Mouse (Mus musculus) megakaryocyte, embryonic 14.5 days (primary cell): Measurements from ENCODE around the gene Gm1043. TPM values are rescaled to one million over a fixed set of nuclear protein-coding genes. Genes with fewer than 3 reads are reported as not detected.

Experiments
- H3K27me3 ChIP-seq: replicated peaks from 2 replicates; pipeline ENCODE3; 2012; ENCODE audit warnings: inconsistent platforms
- H3K36me3 ChIP-seq: replicated peaks from 2 replicates; pipeline ENCODE3; 2012; ENCODE audit warnings: low read length, inconsistent platforms, mixed read lengths
- H3K4me1 ChIP-seq: 2 replicates; pipeline ENCODE4 v1.6.1; 2012; ENCODE audit warnings: inconsistent platforms
- H3K4me3 ChIP-seq: replicated peaks from 2 replicates; pipeline ENCODE3; 2012; ENCODE audit warnings: moderate library complexity, mild to moderate bottlenecking, inconsistent platforms
- H3K9me3 ChIP-seq: 2 replicates; pipeline ENCODE4 v1.6.1; 2012; ENCODE audit warnings: inconsistent platforms
- FLI1 ChIP-seq: IDR thresholded peaks from 2 replicates; pipeline ENCODE4 v1.6.1; 2012; ENCODE audit warnings: low read length, inconsistent platforms, mixed read lengths
- GATA1 ChIP-seq: IDR thresholded peaks from 3 replicates; pipeline ENCODE4 v1.6.1; 2012; ENCODE audit warnings: mixed read lengths, low read length, inconsistent platforms, borderline replicate concordance
- polyA plus RNA-seq: library from polyadenylated mRNA; stranded (reverse); fragments of >175 nt; gene quantifications from 2 replicates; pipeline ENCODE4 v1.2.3, GENCODE M21; 2012; ENCODE audit warnings: low replicate concordance; ENCODE audit not compliant: insufficient read depth

Gm1043 gene
- polyA plus RNA-seq, 1 experiment: not detected

- no peaks in the 10 kb centered on the region for H3K4me1 ChIP-seq
- H3K27me3 ChIP-seq: peaks cover 2% of the 10 kb centered on the region
- H3K4me3 ChIP-seq: no peak overlapping the region
- TF ChIP-seq FLI1 (no peak), GATA1 (no peak)
- no peaks in the 10 kb centered on the region for H3K36me3 ChIP-seq
- no peaks in the 10 kb centered on the region for H3K9me3 ChIP-seq
Observed at GRCm38 (mm10) chr5:37263816-37264215, 178.6 kb downstream of the Gm1043 start.

Other genes starting within 250 kb of the Gm1043 start
- gene Ppp2r2c, start 216.9 kb upstream of the Gm1043 start, polyA plus RNA-seq: 0.09 TPM in 1 of 2 replicates, not detected in the other
- gene Wfs1, start 96.2 kb upstream of the Gm1043 start, polyA plus RNA-seq: 0.78 TPM in 1 of 2 replicates, not detected in the other
- gene Crmp1, start 156.6 kb downstream of the Gm1043 start, polyA plus RNA-seq: not detected in 2 replicates